Mouse (Mus musculus): ENCODE measurements around the gene Fgfrl1. TPM values are rescaled to one million over a fixed set of nuclear protein-coding genes. Genes with fewer than 3 reads are reported as not detected.

Fgfrl1 gene
- polyA plus RNA-seq, 1 experiment from 2014 or later, result 57.6 TPM

GRCm38 (mm10) chr5:108708981-108709731 lies 17.0 kb downstream of the Fgfrl1 start:
- TF ChIP-seq CTCF (IDR thresholded peaks at IDR 0.05), result no peak
- in situ Hi-C loops (cut with MboI; ENCODE audit: low pct_unique_long_range_greater_than_20kb), result no loop called here
- ChIA-PET POLR2A (interaction anchor here (0.7 kb wide), 1 partner anchor 8 kb away, joined by 4 read pairs; no protein-coding TSS in a partner anchor), CTCF (interaction anchor here (1.4 to 3.6 kb wide), 2 partner anchors 11 to 18 kb away, joined by 4 to 18 read pairs; no protein-coding TSS in a partner anchor)
- no peak for DNase-seq (ENCODE audit: low read depth, low spot score)
- H3K27me3 ChIP-seq, result no peaks in the 10 kb centered on the region
- no peak for ATAC-seq

- in situ Hi-C loops (cut with MboI; ENCODE audit: low pct_unique_long_range_greater_than_20kb), result no loop called here
- no peak for DNase-seq (ENCODE audit: low read depth, low spot score)
- no peaks in the 10 kb centered on the region for H3K27me3 ChIP-seq
- POLR2A ChIA-PET, result no interaction called here
- no peak for ATAC-seq
- CTCF ChIA-PET, result interaction anchor here (3.9 kb wide), 1 partner anchor 14 kb away, joined by 23 read pairs; no protein-coding TSS in a partner anchor
- no peak for TF ChIP-seq CTCF (IDR thresholded peaks at IDR 0.05)
Measured at GRCm38 (mm10) chr5:108711968-108712367, 19.8 kb downstream of the Fgfrl1 start.

GRCm38 (mm10) chr5:108713096-108713495 lies 20.9 kb downstream of the Fgfrl1 start:
- no peak for TF ChIP-seq CTCF (IDR thresholded peaks at IDR 0.05)
- DNase-seq (ENCODE audit: low read depth, low spot score), result no peak
- in situ Hi-C loops (cut with MboI; ENCODE audit: low pct_unique_long_range_greater_than_20kb), result no loop called here
- ChIA-PET CTCF (interaction anchor here (1.0 to 3.9 kb wide), 3 partner anchors 13 to 21 kb away, joined by 3 to 23 read pairs (median 11); partner anchors contain the start of gene Fgfrl1), POLR2A (interaction anchor here (1.1 kb wide), 1 partner anchor 14 kb away, joined by 5 read pairs; no protein-coding TSS in a partner anchor)
- H3K27me3 ChIP-seq, result no peaks in the 10 kb centered on the region
- no peak for ATAC-seq

GRCm38 (mm10) chr5:108713691-108714090 lies 21.5 kb downstream of the Fgfrl1 start:
- DNase-seq (ENCODE audit: low read depth, low spot score), result no peak
- no peak for TF ChIP-seq CTCF (IDR thresholded peaks at IDR 0.05)
- ATAC-seq, result no peak
- H3K27me3 ChIP-seq, result no peaks in the 10 kb centered on the region
- ChIA-PET CTCF (interaction anchor here (1.0 to 3.9 kb wide), 3 partner anchors 12 to 22 kb away, joined by 3 to 23 read pairs (median 11); partner anchors contain the start of gene Fgfrl1), POLR2A (interaction anchor here (1.1 kb wide), 1 partner anchor 15 kb away, joined by 5 read pairs; no protein-coding TSS in a partner anchor)
- in situ Hi-C loops (cut with MboI; ENCODE audit: low pct_unique_long_range_greater_than_20kb), result no loop called here

GRCm38 (mm10) chr5:108714149-108714548 lies 22.0 kb downstream of the Fgfrl1 start:
- POLR2A ChIA-PET, result no interaction called here
- no peak for DNase-seq (ENCODE audit: low read depth, low spot score)
- CTCF ChIA-PET, result interaction anchor here (0.9 to 3.9 kb wide), 3 partner anchors 12 to 35 kb away, joined by 3 to 23 read pairs (median 11); partner anchors contain the start of gene Fgfrl1
- in situ Hi-C loops (cut with MboI; ENCODE audit: low pct_unique_long_range_greater_than_20kb), result no loop called here
- ATAC-seq, result peak; percentile 75
- TF ChIP-seq CTCF (IDR thresholded peaks at IDR 0.05), result no peak
- H3K27me3 ChIP-seq, result no peaks in the 10 kb centered on the region

GRCm38 (mm10) chr5:108715974-108716373 lies 23.8 kb downstream of the Fgfrl1 start:
- DNase-seq (ENCODE audit: low read depth, low spot score), result no peak
- in situ Hi-C loops (cut with MboI; ENCODE audit: low pct_unique_long_range_greater_than_20kb), result no loop called here
- H3K27me3 ChIP-seq, result no peaks in the 10 kb centered on the region
- TF ChIP-seq CTCF (IDR thresholded peaks at IDR 0.05), result no peak
- no peak for ATAC-seq
- CTCF ChIA-PET, result interaction anchor here (3.6 kb wide), 1 partner anchor 10 kb away, joined by 14 read pairs; no protein-coding TSS in a partner anchor
- POLR2A ChIA-PET, result interaction anchor here (0.6 kb wide), 1 partner anchor 88 kb away, joined by 3 read pairs; no protein-coding TSS in a partner anchor

GRCm38 (mm10) chr5:108718051-108718450 lies 25.9 kb downstream of the Fgfrl1 start:
- CTCF ChIA-PET, result interaction anchor here (1.0 to 3.6 kb wide), 5 partner anchors 8 to 91 kb away, joined by 3 to 14 read pairs (median 4); no protein-coding TSS in a partner anchor
- ATAC-seq (no peak), DNase-seq (ENCODE audit: low read depth, low spot score) (no peak)
- no peak for TF ChIP-seq CTCF (IDR thresholded peaks at IDR 0.05)
- POLR2A ChIA-PET, result interaction anchor here (0.9 kb wide), 1 partner anchor 10 kb away, joined by 4 read pairs; no protein-coding TSS in a partner anchor
- in situ Hi-C loops (cut with MboI; ENCODE audit: low pct_unique_long_range_greater_than_20kb), result no loop called here
- no peaks in the 10 kb centered on the region for H3K27me3 ChIP-seq

GRCm38 (mm10) chr5:108719761-108720160 lies 27.6 kb downstream of the Fgfrl1 start:
- POLR2A ChIA-PET, result no interaction called here
- CTCF ChIA-PET, result interaction anchor here (0.7 to 0.9 kb wide), 2 partner anchors 26 to 34 kb away, joined by 3 to 4 read pairs; no protein-coding TSS in a partner anchor
- in situ Hi-C loops (cut with MboI; ENCODE audit: low pct_unique_long_range_greater_than_20kb), result no loop called here
- no peak for DNase-seq (ENCODE audit: low read depth, low spot score)
- no peaks in the 10 kb centered on the region for H3K27me3 ChIP-seq
- no peak for TF ChIP-seq CTCF (IDR thresholded peaks at IDR 0.05)
- ATAC-seq, result no peak

- ChIA-PET POLR2A (interaction anchor here (0.6 to 1.4 kb wide), 3 partner anchors 30 to 55 kb away, joined by 3 to 4 read pairs (median 3); partner anchors contain the start of gene Dgkq), CTCF (interaction anchor here (1.0 to 4.3 kb wide), 4 partner anchors 11 to 72 kb away, joined by 3 to 23 read pairs (median 8); partner anchors contain the start of gene Dgkq)
- no peak for DNase-seq (ENCODE audit: low read depth, low spot score)
- peak; percentile 65 for ATAC-seq
- no peak for TF ChIP-seq CTCF (IDR thresholded peaks at IDR 0.05)
- no peaks in the 10 kb centered on the region for H3K27me3 ChIP-seq
- in situ Hi-C loops (cut with MboI; ENCODE audit: low pct_unique_long_range_greater_than_20kb), result no loop called here
Measured at GRCm38 (mm10) chr5:108724006-108724405, 31.8 kb downstream of the Fgfrl1 start.

GRCm38 (mm10) chr5:108726557-108727248 lies 34.5 kb downstream of the Fgfrl1 start:
- ChIA-PET CTCF (interaction anchor here (0.7 to 4.3 kb wide), 13 partner anchors 8 to 67 kb away, joined by 3 to 30 read pairs (median 6); partner anchors contain the start of genes Dgkq, Fgfrl1, Idua and Slc26a1), POLR2A (interaction anchor here (0.9 to 1.1 kb wide), 2 partner anchors 33 kb away, joined by 3 read pairs; no protein-coding TSS in a partner anchor)
- peaks cover 3% of the 10 kb centered on the region for H3K27me3 ChIP-seq
- DNase-seq (ENCODE audit: low read depth, low spot score), result no peak
- in situ Hi-C loops (cut with MboI; ENCODE audit: low pct_unique_long_range_greater_than_20kb), result loop anchor here (5.0 kb wide), 1 partner anchor 54 kb away; no protein-coding TSS in a partner anchor
- ATAC-seq, result peak; percentile 88
- peak; percentile 97 for TF ChIP-seq CTCF (IDR thresholded peaks at IDR 0.05)
